Mouse (Mus musculus) megakaryocyte, embryonic 14.5 days (primary cell): ENCODE data around the gene Magel2. TPM values are rescaled to one million over a fixed set of nuclear protein-coding genes. Genes with fewer than 3 reads are reported as not detected.

Experiments
- H3K27me3 ChIP-seq: replicated peaks from 2 replicates; pipeline ENCODE3; 2012; ENCODE audit warnings: inconsistent platforms
- H3K36me3 ChIP-seq: replicated peaks from 2 replicates; pipeline ENCODE3; 2012; ENCODE audit warnings: low read length, inconsistent platforms, mixed read lengths
- H3K4me1 ChIP-seq: 2 replicates; pipeline ENCODE4 v1.6.1; 2012; ENCODE audit warnings: inconsistent platforms
- H3K4me3 ChIP-seq: replicated peaks from 2 replicates; pipeline ENCODE3; 2012; ENCODE audit warnings: moderate library complexity, mild to moderate bottlenecking, inconsistent platforms
- H3K9me3 ChIP-seq: 2 replicates; pipeline ENCODE4 v1.6.1; 2012; ENCODE audit warnings: inconsistent platforms
- FLI1 ChIP-seq: IDR thresholded peaks from 2 replicates; pipeline ENCODE4 v1.6.1; 2012; ENCODE audit warnings: low read length, inconsistent platforms, mixed read lengths
- GATA1 ChIP-seq: IDR thresholded peaks from 3 replicates; pipeline ENCODE4 v1.6.1; 2012; ENCODE audit warnings: mixed read lengths, low read length, inconsistent platforms, borderline replicate concordance
- polyA plus RNA-seq: library from polyadenylated mRNA; stranded (reverse); fragments of >175 nt; gene quantifications from 2 replicates; pipeline ENCODE4 v1.2.3, GENCODE M21; 2012; ENCODE audit warnings: low replicate concordance; ENCODE audit not compliant: insufficient read depth

The Magel2 gene
- polyA plus RNA-seq, 1 experiment, result not detected

GRCm38 (mm10) chr7:62377313-62377712, 503 bp downstream of the Magel2 start:
- Histone ChIP-seq H3K4me1 (peaks cover 6% of the 10 kb centered on the region), H3K27me3 (peaks cover 15% of the 10 kb centered on the region), H3K4me3 (peak overlapping the region; percentile 64), H3K9me3 (peaks cover 32% of the 10 kb centered on the region), H3K36me3 (no peaks in the 10 kb centered on the region)
- no peak for TF ChIP-seq FLI1
- no peak for TF ChIP-seq GATA1

DNA sequence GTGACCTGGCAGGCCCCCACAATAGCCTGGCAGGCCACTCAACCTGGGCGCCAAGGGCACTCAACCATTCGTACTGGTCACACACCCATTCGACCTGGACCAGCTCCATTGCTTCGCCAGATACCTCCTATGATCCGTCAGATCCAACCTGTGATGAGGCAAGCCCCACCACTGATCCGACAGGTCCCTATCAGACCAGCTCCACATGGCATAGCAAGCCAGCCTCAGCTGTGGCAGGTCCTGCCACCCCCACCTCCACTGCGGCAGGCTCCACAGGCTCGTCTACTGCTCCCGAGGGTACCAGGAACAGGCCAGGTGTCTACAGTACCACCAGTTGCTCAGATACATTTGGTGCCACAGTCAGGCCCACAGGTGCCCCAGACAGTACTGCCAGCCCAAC, 1.7 kb downstream of the Magel2 start:
- Histone ChIP-seq H3K4me3 (no peak overlapping the region), H3K4me1 (peaks cover 6% of the 10 kb centered on the region), H3K9me3 (peaks cover 32% of the 10 kb centered on the region), H3K36me3 (no peaks in the 10 kb centered on the region), H3K27me3 (peaks cover 15% of the 10 kb centered on the region)
- no peak for TF ChIP-seq FLI1

DNA sequence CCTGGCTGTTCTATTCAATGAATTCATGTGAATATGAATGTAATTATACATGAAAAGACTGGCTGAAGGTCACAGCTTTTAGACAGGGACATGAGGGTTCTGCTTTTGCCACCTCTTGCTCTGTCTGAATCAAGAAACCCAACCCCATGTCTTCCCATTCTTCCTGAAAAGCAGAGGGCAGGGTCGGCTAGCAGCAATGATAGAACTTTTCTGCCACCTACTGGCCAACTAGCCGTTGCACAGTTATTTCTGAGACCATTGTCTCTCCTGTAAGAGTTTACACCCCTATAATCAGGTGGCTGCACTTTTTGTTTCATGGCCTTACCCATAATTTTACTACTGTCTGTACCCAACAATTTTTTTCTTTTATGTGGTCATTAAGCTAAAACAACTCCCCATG, 5.6 kb downstream of the Magel2 start:
- TF ChIP-seq FLI1 (no peak), GATA1 (no peak)
- H3K9me3 ChIP-seq, result peaks cover 25% of the 10 kb centered on the region
- peaks cover 6% of the 10 kb centered on the region for H3K27me3 ChIP-seq
- peak overlapping the region; percentile 78 for H3K4me3 ChIP-seq
- H3K4me1 ChIP-seq, result no peaks in the 10 kb centered on the region; the same call in 1 of the 2 replicates
- no peaks in the 10 kb centered on the region for H3K36me3 ChIP-seq

- H3K9me3 ChIP-seq, result no peaks in the 10 kb centered on the region
- H3K4me3 ChIP-seq, result no peak overlapping the region
- TF ChIP-seq FLI1 (no peak), GATA1 (no peak)
- H3K4me1 ChIP-seq, result no peaks in the 10 kb centered on the region
- H3K36me3 ChIP-seq, result no peaks in the 10 kb centered on the region
- no peaks in the 10 kb centered on the region for H3K27me3 ChIP-seq
Measured at GRCm38 (mm10) chr7:62388291-62388690, 11.5 kb downstream of the Magel2 start.

GRCm38 (mm10) chr7:62392202-62392601, 15.4 kb downstream of the Magel2 start:
- TF ChIP-seq FLI1 (no peak), GATA1 (no peak)
- H3K4me3 ChIP-seq, result no peak overlapping the region
- no peaks in the 10 kb centered on the region for H3K36me3 ChIP-seq
- no peaks in the 10 kb centered on the region for H3K4me1 ChIP-seq
- H3K9me3 ChIP-seq, result no peaks in the 10 kb centered on the region
- no peaks in the 10 kb centered on the region for H3K27me3 ChIP-seq

- Histone ChIP-seq H3K36me3 (no peaks in the 10 kb centered on the region), H3K4me1 (no peaks in the 10 kb centered on the region), H3K27me3 (peaks cover 3% of the 10 kb centered on the region), H3K9me3 (no peaks in the 10 kb centered on the region), H3K4me3 (no peak overlapping the region)
- TF ChIP-seq GATA1 (no peak), FLI1 (no peak)
Measured at GRCm38 (mm10) chr7:62406573-62407050, 29.8 kb downstream of the Magel2 start.

GRCm38 (mm10) chr7:62407803-62408202, 31.0 kb downstream of the Magel2 start:
- peaks cover 3% of the 10 kb centered on the region for H3K27me3 ChIP-seq
- no peak overlapping the region for H3K4me3 ChIP-seq
- no peaks in the 10 kb centered on the region for H3K4me1 ChIP-seq
- no peaks in the 10 kb centered on the region for H3K36me3 ChIP-seq
- no peaks in the 10 kb centered on the region for H3K9me3 ChIP-seq
- no peak for TF ChIP-seq GATA1
- no peak for TF ChIP-seq FLI1

GRCm38 (mm10) chr7:62415222-62415621, 38.4 kb downstream of the Magel2 start:
- no peaks in the 10 kb centered on the region for H3K36me3 ChIP-seq
- H3K4me3 ChIP-seq, result no peak overlapping the region
- H3K27me3 ChIP-seq, result peaks cover 2% of the 10 kb centered on the region
- H3K9me3 ChIP-seq, result peaks cover 8% of the 10 kb centered on the region
- no peak for TF ChIP-seq GATA1
- peaks cover 13% of the 10 kb centered on the region for H3K4me1 ChIP-seq

GRCm38 (mm10) chr7:62416173-62416572, 39.4 kb downstream of the Magel2 start:
- Histone ChIP-seq H3K36me3 (no peaks in the 10 kb centered on the region), H3K27me3 (peaks cover 2% of the 10 kb centered on the region), H3K4me1 (peaks cover 13% of the 10 kb centered on the region), H3K4me3 (no peak overlapping the region), H3K9me3 (peaks cover 12% of the 10 kb centered on the region)
- no peak for TF ChIP-seq FLI1
- TF ChIP-seq GATA1, result no peak

DNA sequence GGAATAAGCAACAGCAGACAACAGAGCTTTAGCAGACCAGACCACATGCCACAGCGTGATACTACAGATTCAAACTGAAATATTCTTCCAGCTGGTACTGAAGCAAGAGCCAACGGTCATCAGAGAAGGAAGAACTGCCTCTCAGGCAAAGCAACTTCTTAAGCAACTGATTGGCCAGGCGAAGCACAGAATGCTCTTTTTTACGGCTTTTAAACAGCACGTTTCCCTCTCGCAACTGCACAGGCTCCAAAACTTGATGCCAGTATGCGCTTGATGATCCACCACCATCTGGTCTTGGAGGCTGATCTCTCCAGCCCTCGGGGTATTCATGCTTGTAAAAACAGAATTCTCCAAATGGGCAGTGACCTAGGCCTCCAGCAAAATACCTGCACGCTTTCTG, 41.5 kb downstream of the Magel2 start:
- Histone ChIP-seq H3K9me3 (peaks cover 12% of the 10 kb centered on the region), H3K27me3 (peaks cover 2% of the 10 kb centered on the region), H3K4me1 (peaks cover 13% of the 10 kb centered on the region), H3K4me3 (no peak overlapping the region), H3K36me3 (no peaks in the 10 kb centered on the region)
- TF ChIP-seq GATA1, result no peak
- no peak for TF ChIP-seq FLI1

GRCm38 (mm10) chr7:62419105-62419492, 42.3 kb downstream of the Magel2 start:
- Histone ChIP-seq H3K36me3 (no peaks in the 10 kb centered on the region), H3K9me3 (peaks cover 12% of the 10 kb centered on the region), H3K4me1 (peaks cover 13% of the 10 kb centered on the region), H3K27me3 (peaks cover 2% of the 10 kb centered on the region), H3K4me3 (peak overlapping the region; percentile 93)
- TF ChIP-seq FLI1 (no peak), GATA1 (no peak)
